Mouse (Mus musculus): ENCODE results near the gene Nrip3. TPM values are rescaled to one million over a fixed set of nuclear protein-coding genes. Genes with fewer than 3 reads are reported as not detected.

Gene Nrip3
- polyA plus RNA-seq, 1 experiment = 0.67 TPM

DNA sequence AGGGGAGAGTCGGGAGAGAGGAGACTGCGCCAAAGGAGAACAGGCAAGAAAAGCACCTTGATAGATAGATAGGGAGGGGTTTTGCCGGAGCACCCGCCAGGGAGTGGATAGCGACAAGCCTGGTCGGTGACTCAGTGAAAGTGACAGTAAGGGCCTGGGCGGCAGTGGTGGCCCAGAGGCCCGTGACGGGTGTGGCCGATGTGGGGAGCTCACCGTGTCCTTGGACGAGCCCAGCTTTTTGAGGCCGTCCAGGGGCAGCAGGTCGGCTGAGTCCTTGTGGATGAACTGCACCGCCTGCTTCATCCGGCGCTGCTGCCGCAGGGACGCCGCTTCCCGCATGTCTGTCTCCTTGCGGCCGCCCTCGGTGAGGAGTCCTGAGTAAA, 747 bp downstream of the Nrip3 start:
- 2% methylated on average over 24 of the region's 24 CpGs for WGBS
- H3K27ac ChIP-seq (ENCODE audit: insufficient read depth, low read length) = no peak overlapping the region
- no peaks in the 10 kb centered on the region for H3K36me3 ChIP-seq (ENCODE audit: control insufficient read depth, insufficient read depth, low read length)
- DNase-seq (ENCODE audit: low read depth in 1 of 2, low spot score in 2 of 2) = no peak
- TF ChIP-seq POLR2A (IDR thresholded peaks at IDR 0.05; ENCODE audit: low read depth, low read length) (no peak), CTCF (IDR thresholded peaks at IDR 0.05; ENCODE audit: extremely low read depth, insufficient read depth, insufficient read length, insufficient replicate concordance) (no peak)
- peak overlapping the region; percentile 48 for H3K4me3 ChIP-seq (ENCODE audit: extremely low read depth, insufficient read depth, insufficient read length)
- peaks cover 11% of the 10 kb centered on the region for H3K4me1 ChIP-seq (ENCODE audit: control insufficient read depth, insufficient read depth, insufficient read length)
- peaks cover 15% of the 10 kb centered on the region for H3K27me3 ChIP-seq (ENCODE audit: control insufficient read depth, insufficient read depth, low read length)

DNA sequence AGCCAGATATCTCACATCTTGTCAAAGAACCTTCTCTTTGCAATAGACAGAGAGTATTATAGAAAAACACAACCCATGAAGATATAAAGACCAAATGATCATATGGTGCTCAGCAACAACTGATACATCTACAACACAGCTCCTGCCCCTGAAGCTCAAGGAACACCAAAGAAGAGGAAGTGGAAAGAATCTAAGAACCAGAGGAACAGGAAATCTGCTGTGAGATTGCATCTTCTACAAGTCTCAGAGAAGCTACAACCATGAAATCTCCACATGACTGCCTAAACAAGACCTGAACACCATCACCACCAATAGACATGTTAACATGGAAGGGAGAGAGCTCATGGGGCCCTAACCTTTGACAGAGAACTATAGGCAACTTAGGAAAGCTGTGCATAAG, 9.6 kb downstream of the Nrip3 start:
- TF ChIP-seq POLR2A (IDR thresholded peaks at IDR 0.05; ENCODE audit: low read depth, low read length) (no peak), CTCF (IDR thresholded peaks at IDR 0.05; ENCODE audit: extremely low read depth, insufficient read depth, insufficient read length, insufficient replicate concordance) (no peak)
- H3K4me3 ChIP-seq (ENCODE audit: extremely low read depth, insufficient read depth, insufficient read length) = no peak overlapping the region
- no peaks in the 10 kb centered on the region for H3K36me3 ChIP-seq (ENCODE audit: control insufficient read depth, insufficient read depth, low read length)
- no peaks in the 10 kb centered on the region for H3K4me1 ChIP-seq (ENCODE audit: control insufficient read depth, insufficient read depth, insufficient read length)
- no peaks in the 10 kb centered on the region for H3K27me3 ChIP-seq (ENCODE audit: control insufficient read depth, insufficient read depth, low read length)
- no peak for DNase-seq (ENCODE audit: low read depth in 1 of 2, low spot score in 2 of 2)
- no peak overlapping the region for H3K27ac ChIP-seq (ENCODE audit: insufficient read depth, low read length)

DNA sequence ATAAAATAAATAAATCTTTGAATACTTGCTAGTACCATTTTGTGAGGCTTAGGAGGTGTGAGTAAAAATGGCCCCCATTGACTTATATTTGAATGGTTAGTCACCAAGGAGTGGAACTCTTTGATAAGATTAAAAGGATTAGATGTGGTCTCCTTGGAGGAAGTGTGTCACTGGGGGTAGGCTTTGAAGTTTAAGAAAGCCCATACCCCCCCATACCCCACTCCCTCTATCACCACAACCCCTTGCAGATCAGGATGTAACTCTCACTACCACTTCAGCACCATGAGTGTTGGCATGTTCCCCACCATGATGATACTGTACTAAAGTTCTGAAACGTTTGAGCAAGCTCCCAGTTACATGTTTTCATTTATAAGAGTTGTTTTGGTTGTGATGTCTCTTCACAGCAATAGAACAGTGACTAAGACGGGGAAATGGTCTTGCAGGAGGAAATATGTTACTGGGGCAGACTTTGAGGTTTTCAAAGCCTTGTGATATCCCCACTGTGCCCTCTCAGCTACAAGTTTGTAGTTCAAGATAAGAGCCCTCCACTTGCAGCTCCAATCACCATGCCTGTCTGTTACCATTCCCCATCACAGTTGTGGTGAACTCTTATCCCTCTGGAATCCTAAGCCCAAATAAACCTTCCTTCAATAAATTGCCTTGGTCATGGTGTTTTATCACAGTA, 13.0 kb downstream of the Nrip3 start:
- Histone ChIP-seq H3K27me3 (ENCODE audit: control insufficient read depth, insufficient read depth, low read length) (no peaks in the 10 kb centered on the region), H3K36me3 (ENCODE audit: control insufficient read depth, insufficient read depth, low read length) (no peaks in the 10 kb centered on the region), H3K4me3 (ENCODE audit: extremely low read depth, insufficient read depth, insufficient read length) (no peak overlapping the region), H3K4me1 (ENCODE audit: control insufficient read depth, insufficient read depth, insufficient read length) (no peaks in the 10 kb centered on the region), H3K27ac (ENCODE audit: insufficient read depth, low read length) (no peak overlapping the region)
- 20% methylated on average over 2 of the region's 2 CpGs for WGBS
- DNase-seq (ENCODE audit: low read depth in 1 of 2, low spot score in 2 of 2) = peak in 1 of 2 experiments; percentile 14
- TF ChIP-seq CTCF (IDR thresholded peaks at IDR 0.05; ENCODE audit: extremely low read depth, insufficient read depth, insufficient read length, insufficient replicate concordance) = no peak
- TF ChIP-seq POLR2A (IDR thresholded peaks at IDR 0.05; ENCODE audit: low read depth, low read length) = no peak

DNA sequence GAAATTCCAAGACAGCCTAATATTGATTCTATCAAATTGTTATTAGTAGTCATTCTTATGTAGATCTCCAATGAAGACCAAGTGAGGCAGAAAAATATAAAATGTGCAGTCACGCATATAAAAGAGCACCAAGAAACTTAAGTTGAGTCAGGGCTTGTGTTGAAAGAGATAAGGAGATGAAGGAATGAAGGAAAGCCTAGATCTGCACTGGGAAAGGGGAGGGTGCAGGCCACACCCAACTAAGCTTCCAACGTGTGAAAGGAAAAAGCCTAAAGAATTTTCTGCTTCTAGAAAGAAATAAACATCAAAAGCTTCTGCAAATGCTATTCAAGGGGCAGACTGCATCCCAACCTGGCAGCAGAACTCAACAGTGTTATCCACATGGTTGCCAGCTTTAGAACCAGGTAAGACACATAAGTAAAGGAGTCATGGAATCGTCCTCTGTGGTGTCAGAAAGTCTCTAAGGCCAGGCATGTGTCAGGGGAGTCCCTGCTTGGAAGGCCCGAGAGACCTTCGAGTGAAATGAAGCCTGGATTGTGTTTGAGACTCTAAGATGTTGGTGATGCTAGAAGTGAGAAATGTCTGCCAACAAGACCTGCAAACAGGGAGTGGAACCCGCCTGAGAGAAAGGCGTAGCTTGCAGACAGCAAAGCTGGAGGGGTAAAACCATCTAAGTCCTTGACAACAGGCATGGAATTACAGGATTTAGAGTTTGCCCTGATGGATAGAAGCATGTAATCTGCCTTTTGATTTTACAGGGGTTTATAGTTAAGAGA, 14.1 kb downstream of the Nrip3 start:
- Histone ChIP-seq H3K27ac (ENCODE audit: insufficient read depth, low read length) (no peak overlapping the region), H3K36me3 (ENCODE audit: control insufficient read depth, insufficient read depth, low read length) (no peaks in the 10 kb centered on the region), H3K4me1 (ENCODE audit: control insufficient read depth, insufficient read depth, insufficient read length) (no peaks in the 10 kb centered on the region), H3K4me3 (ENCODE audit: extremely low read depth, insufficient read depth, insufficient read length) (no peak overlapping the region), H3K27me3 (ENCODE audit: control insufficient read depth, insufficient read depth, low read length) (no peaks in the 10 kb centered on the region)
- DNase-seq (ENCODE audit: low read depth in 1 of 2, low spot score in 2 of 2) = no peak
- WGBS = 89% methylated on average over 7 of the region's 7 CpGs
- TF ChIP-seq POLR2A (IDR thresholded peaks at IDR 0.05; ENCODE audit: low read depth, low read length) (no peak), CTCF (IDR thresholded peaks at IDR 0.05; ENCODE audit: extremely low read depth, insufficient read depth, insufficient read length, insufficient replicate concordance) (no peak)

DNA sequence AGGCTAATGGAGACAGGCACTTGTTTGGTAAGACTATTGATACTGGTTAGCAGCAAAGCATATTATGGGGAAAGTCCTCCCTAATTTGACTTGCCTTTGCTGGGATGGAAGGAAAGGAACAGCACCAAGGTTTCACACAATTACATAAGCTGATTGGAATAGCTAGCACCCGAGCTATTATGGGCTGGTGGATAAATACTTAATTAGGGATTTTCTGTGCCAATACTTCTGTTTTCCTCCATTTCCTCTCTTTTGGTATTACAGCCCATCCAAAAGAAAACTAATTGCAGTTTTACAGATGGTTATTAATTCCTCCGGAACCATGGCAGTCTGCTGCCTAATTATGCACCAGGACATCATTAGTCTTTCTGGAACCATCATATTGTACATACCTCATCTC, 17.8 kb downstream of the Nrip3 start:
- H3K27ac ChIP-seq (ENCODE audit: insufficient read depth, low read length) = no peak overlapping the region
- TF ChIP-seq POLR2A (IDR thresholded peaks at IDR 0.05; ENCODE audit: low read depth, low read length) = no peak
- no peak for TF ChIP-seq CTCF (IDR thresholded peaks at IDR 0.05; ENCODE audit: extremely low read depth, insufficient read depth, insufficient read length, insufficient replicate concordance)
- no peaks in the 10 kb centered on the region for H3K4me1 ChIP-seq (ENCODE audit: control insufficient read depth, insufficient read depth, insufficient read length)
- no peak overlapping the region for H3K4me3 ChIP-seq (ENCODE audit: extremely low read depth, insufficient read depth, insufficient read length)
- no peak for DNase-seq (ENCODE audit: low read depth in 1 of 2, low spot score in 2 of 2)
- WGBS = 84% methylated on average over 2 of the region's 2 CpGs
- no peaks in the 10 kb centered on the region for H3K27me3 ChIP-seq (ENCODE audit: control insufficient read depth, insufficient read depth, low read length)
- H3K36me3 ChIP-seq (ENCODE audit: control insufficient read depth, insufficient read depth, low read length) = no peaks in the 10 kb centered on the region

DNA sequence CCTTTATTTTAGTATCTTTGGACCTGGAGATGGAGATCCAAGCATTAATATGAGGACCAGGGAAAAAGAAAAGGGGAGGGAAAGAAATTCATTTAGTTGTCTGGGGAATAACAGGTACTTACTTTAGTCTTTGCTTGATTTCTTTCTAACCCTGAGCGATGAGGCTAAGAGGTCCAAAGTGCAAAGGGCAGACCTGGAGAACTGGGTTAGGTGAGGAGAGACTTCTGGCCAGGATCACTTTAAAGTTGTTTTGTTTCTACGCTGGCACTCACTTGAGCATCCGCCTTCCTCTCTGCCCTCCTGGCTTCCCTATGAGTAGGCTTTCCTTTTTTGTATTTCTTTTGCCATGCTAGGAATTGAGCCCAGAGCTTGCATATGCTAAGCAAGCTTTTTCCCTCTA, 25.5 kb downstream of the Nrip3 start:
- 99% methylated on average over 3 of the region's 3 CpGs for WGBS
- Histone ChIP-seq H3K4me3 (ENCODE audit: extremely low read depth, insufficient read depth, insufficient read length) (no peak overlapping the region), H3K27ac (ENCODE audit: insufficient read depth, low read length) (no peak overlapping the region), H3K4me1 (ENCODE audit: control insufficient read depth, insufficient read depth, insufficient read length) (peaks cover 2% of the 10 kb centered on the region; the same call in 1 of the 2 replicates), H3K36me3 (ENCODE audit: control insufficient read depth, insufficient read depth, low read length) (no peaks in the 10 kb centered on the region), H3K27me3 (ENCODE audit: control insufficient read depth, insufficient read depth, low read length) (no peaks in the 10 kb centered on the region)
- no peak for TF ChIP-seq CTCF (IDR thresholded peaks at IDR 0.05; ENCODE audit: extremely low read depth, insufficient read depth, insufficient read length, insufficient replicate concordance)
- TF ChIP-seq POLR2A (IDR thresholded peaks at IDR 0.05; ENCODE audit: low read depth, low read length) = no peak
- DNase-seq (ENCODE audit: low read depth in 1 of 2, low spot score in 2 of 2) = no peak

DNA sequence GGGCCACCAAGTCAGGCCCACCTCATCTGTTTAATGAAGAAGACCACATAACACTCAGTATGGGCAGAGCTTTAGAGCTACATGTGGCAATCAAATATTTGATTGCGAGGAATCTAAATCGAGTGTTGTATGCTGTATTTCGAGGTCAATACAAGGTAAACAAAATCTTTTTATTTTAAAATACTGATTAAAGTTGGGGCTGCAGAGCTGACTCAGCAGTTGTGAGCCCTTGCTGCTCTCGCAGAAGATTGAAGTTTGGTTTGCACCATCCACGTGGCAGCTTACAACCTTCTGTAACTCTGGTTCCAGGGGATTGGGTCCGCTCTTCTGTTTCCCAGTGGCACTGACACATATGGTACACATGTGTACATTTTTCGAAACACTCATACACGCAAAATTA, 27.8 kb downstream of the Nrip3 start:
- WGBS = 95% methylated on average over 8 of the region's 8 CpGs
- no peak for TF ChIP-seq CTCF (IDR thresholded peaks at IDR 0.05; ENCODE audit: extremely low read depth, insufficient read depth, insufficient read length, insufficient replicate concordance)
- TF ChIP-seq POLR2A (IDR thresholded peaks at IDR 0.05; ENCODE audit: low read depth, low read length) = no peak
- Histone ChIP-seq H3K4me3 (ENCODE audit: extremely low read depth, insufficient read depth, insufficient read length) (no peak overlapping the region), H3K4me1 (ENCODE audit: control insufficient read depth, insufficient read depth, insufficient read length) (peaks cover 5% of the 10 kb centered on the region; the same call in 1 of the 2 replicates), H3K27me3 (ENCODE audit: control insufficient read depth, insufficient read depth, low read length) (no peaks in the 10 kb centered on the region), H3K27ac (ENCODE audit: insufficient read depth, low read length) (no peak overlapping the region), H3K36me3 (ENCODE audit: control insufficient read depth, insufficient read depth, low read length) (no peaks in the 10 kb centered on the region)
- no peak for DNase-seq (ENCODE audit: low read depth in 1 of 2, low spot score in 2 of 2)
